Mouse (Mus musculus) forebrain, embryonic 13.5 days (tissue): ENCODE results near the gene Dync1i2. TPM values are rescaled to one million over a fixed set of nuclear protein-coding genes. Genes with fewer than 3 reads are reported as not detected.

Experiments
- ATAC-seq: fragments of 200-750 bp; cut with Nextera tagmentation; 2 replicates; pipeline ENCODE4 v1.8.0; 2017
- H3K27ac ChIP-seq: fragments of 300-500 bp; sonication (generic); 2 replicates; pipeline ENCODE4 v1.5.1; 2015; ENCODE audit warnings: inconsistent platforms, mild to moderate bottlenecking, moderate library complexity
- H3K27me3 ChIP-seq: fragments of 300-500 bp; sonication (generic); 2 replicates; pipeline ENCODE4 v1.6.1; 2015; ENCODE audit warnings: mild to moderate bottlenecking, inconsistent platforms
- H3K36me3 ChIP-seq: fragments of 300-500 bp; sonication (generic); 2 replicates; pipeline ENCODE4 v1.6.1; 2015; ENCODE audit warnings: mild to moderate bottlenecking, inconsistent platforms; ENCODE audit not compliant: poor library complexity, severe bottlenecking
- H3K4me1 ChIP-seq: fragments of 300-500 bp; sonication (generic); 2 replicates; pipeline ENCODE4 v1.6.1; 2015; ENCODE audit warnings: inconsistent platforms
- H3K4me2 ChIP-seq: fragments of 300-500 bp; sonication (generic); 2 replicates; pipeline ENCODE4 v1.6.1; 2015; ENCODE audit warnings: inconsistent platforms, mild to moderate bottlenecking, moderate library complexity
- H3K4me3 ChIP-seq: fragments of 300-500 bp; sonication (generic); 2 replicates; pipeline ENCODE4 v1.5.1; 2015; ENCODE audit warnings: mild to moderate bottlenecking, inconsistent platforms
- H3K9ac ChIP-seq: fragments of 300-500 bp; sonication (generic); 2 replicates; pipeline ENCODE4 v1.6.1; 2015; ENCODE audit warnings: mild to moderate bottlenecking, inconsistent platforms
- H3K9me3 ChIP-seq: fragments of 300-500 bp; sonication (generic); replicated peaks from 2 replicates; pipeline ENCODE4 v1.6.1; 2016; ENCODE audit warnings: inconsistent platforms
- WGBS: fragments of 180-500 bp; shearing (Covaris S2); methylation state at CpG from one replicate; pipeline ENCODE4 v1.1.7; 2015; 5-methylcytosine and 5-hydroxymethylcytosine counted together
- polyA plus RNA-seq: library from polyadenylated mRNA; unstranded; fragments of >200 nt; fragmentation: Nextera tagmentation; extraction: Ambion mirVana; gene quantifications from 2 replicates; pipeline ENCODE4 v1.2.1, GENCODE M21; 2015

Dync1i2 gene
- polyA plus RNA-seq, 1 experiment from 2014 or later, result 182 TPM

DNA sequence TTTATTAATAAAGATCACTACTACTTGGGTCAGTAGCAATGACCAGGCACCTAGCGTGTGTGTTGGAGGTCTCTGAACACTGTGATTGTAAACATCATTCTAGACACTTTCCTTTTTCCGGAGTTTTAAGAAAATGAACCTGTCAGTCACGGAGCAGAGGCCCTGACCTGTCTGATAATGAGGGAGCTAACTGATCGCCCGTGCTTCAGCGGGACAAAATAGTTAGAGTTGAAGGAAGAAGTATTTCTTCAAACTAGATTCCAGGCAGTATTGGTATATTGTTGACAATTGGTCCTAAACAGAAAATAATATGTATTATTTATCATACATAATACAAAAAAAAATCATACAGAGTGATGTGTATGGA, 837 bp downstream of the Dync1i2 start:
- Histone ChIP-seq H3K9me3 (no peaks in the 10 kb centered on the region), H3K36me3 (peaks cover 26% of the 10 kb centered on the region), H3K27ac (peak overlapping the region; percentile 86), H3K4me3 (peak overlapping the region; percentile 88), H3K4me2 (peak overlapping the region; percentile 71), H3K9ac (peak overlapping the region; percentile 91), H3K4me1 (peaks cover 15% of the 10 kb centered on the region), H3K27me3 (no peaks in the 10 kb centered on the region)
- no peak for ATAC-seq
- WGBS, result 3% methylated on average over 6 of the region's 6 CpGs

- 59% methylated on average over 1 of the region's 1 CpGs for WGBS
- Histone ChIP-seq H3K36me3 (peaks cover 74% of the 10 kb centered on the region), H3K27me3 (no peaks in the 10 kb centered on the region), H3K9ac (no peak overlapping the region), H3K4me1 (peaks cover 3% of the 10 kb centered on the region; the same call in 1 of the 2 replicates), H3K4me2 (no peak overlapping the region), H3K27ac (no peak overlapping the region), H3K4me3 (no peak overlapping the region), H3K9me3 (no peaks in the 10 kb centered on the region)
- no peak for ATAC-seq
Measured at GRCm38 (mm10) chr2:71221020-71221419, 9.5 kb downstream of the Dync1i2 start.

DNA sequence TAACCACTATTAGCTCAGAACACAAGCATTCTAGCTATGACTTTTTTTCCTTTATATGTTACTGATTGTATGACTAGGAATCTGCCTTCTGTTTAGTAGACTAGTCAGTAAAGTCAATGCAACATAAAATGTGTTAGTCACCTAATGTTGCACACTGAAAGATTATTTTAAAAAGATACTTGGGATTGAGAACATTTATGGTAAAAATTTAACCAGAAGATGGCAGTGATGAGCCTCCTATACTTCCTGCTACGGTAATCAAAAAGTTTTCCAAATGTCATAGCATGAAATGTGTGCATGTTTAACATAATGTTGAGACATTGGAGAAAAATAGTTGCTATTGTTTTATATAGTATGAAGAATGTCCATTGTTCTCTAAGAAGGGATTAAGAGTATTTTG, 15.9 kb downstream of the Dync1i2 start:
- no peak overlapping the region for H3K4me2 ChIP-seq
- ATAC-seq, result no peak
- H3K9me3 ChIP-seq, result no peaks in the 10 kb centered on the region
- no peak overlapping the region for H3K4me3 ChIP-seq
- no peak overlapping the region for H3K9ac ChIP-seq
- H3K36me3 ChIP-seq, result peaks cover 37% of the 10 kb centered on the region
- WGBS, result 39% methylated on average over 1 of the region's 1 CpGs
- H3K4me1 ChIP-seq, result peaks cover 3% of the 10 kb centered on the region; the same call in 1 of the 2 replicates
- H3K27ac ChIP-seq, result no peak overlapping the region
- no peaks in the 10 kb centered on the region for H3K27me3 ChIP-seq

GRCm38 (mm10) chr2:71229603-71230002, 18.1 kb downstream of the Dync1i2 start:
- WGBS, result 90% methylated on average over 1 of the region's 1 CpGs
- Histone ChIP-seq H3K4me3 (no peak overlapping the region), H3K36me3 (peaks cover 25% of the 10 kb centered on the region), H3K4me2 (no peak overlapping the region), H3K27ac (no peak overlapping the region), H3K4me1 (peaks cover 3% of the 10 kb centered on the region; the same call in 1 of the 2 replicates), H3K27me3 (no peaks in the 10 kb centered on the region), H3K9me3 (no peaks in the 10 kb centered on the region), H3K9ac (no peak overlapping the region)
- ATAC-seq, result no peak

GRCm38 (mm10) chr2:71231951-71232350, 20.4 kb downstream of the Dync1i2 start:
- no peak overlapping the region for H3K9ac ChIP-seq
- no peak overlapping the region for H3K4me2 ChIP-seq
- H3K27me3 ChIP-seq, result no peaks in the 10 kb centered on the region
- ATAC-seq, result no peak
- H3K36me3 ChIP-seq, result peaks cover 34% of the 10 kb centered on the region
- H3K27ac ChIP-seq, result no peak overlapping the region
- no peaks in the 10 kb centered on the region for H3K9me3 ChIP-seq
- 90% methylated on average over 5 of the region's 5 CpGs for WGBS
- H3K4me1 ChIP-seq, result no peaks in the 10 kb centered on the region
- H3K4me3 ChIP-seq, result no peak overlapping the region

DNA sequence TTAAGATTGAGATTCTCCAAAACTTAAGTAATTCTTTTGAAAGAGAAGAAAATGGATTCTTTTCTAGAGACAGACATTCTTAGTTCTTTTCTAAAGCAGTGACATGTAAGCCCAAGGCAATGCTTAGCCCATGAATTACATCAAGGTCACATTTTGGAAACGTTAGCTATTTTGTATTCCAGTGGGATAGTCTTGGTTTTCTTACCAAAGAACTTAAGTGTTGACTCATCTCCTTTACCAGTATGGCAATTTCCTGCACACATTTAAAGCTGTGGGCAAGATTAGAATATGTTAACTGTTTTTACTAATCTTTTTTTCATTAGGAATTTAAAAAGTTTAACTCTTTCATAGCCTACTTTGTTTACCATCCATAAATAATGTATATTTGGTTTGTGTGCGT, 21.5 kb downstream of the Dync1i2 start:
- ATAC-seq, result no peak
- H3K36me3 ChIP-seq, result peaks cover 38% of the 10 kb centered on the region
- no peaks in the 10 kb centered on the region for H3K4me1 ChIP-seq
- no peak overlapping the region for H3K27ac ChIP-seq
- H3K27me3 ChIP-seq, result no peaks in the 10 kb centered on the region
- WGBS, result 70% methylated on average over 2 of the region's 2 CpGs
- H3K4me2 ChIP-seq, result no peak overlapping the region
- no peaks in the 10 kb centered on the region for H3K9me3 ChIP-seq
- H3K4me3 ChIP-seq, result no peak overlapping the region
- H3K9ac ChIP-seq, result no peak overlapping the region

DNA sequence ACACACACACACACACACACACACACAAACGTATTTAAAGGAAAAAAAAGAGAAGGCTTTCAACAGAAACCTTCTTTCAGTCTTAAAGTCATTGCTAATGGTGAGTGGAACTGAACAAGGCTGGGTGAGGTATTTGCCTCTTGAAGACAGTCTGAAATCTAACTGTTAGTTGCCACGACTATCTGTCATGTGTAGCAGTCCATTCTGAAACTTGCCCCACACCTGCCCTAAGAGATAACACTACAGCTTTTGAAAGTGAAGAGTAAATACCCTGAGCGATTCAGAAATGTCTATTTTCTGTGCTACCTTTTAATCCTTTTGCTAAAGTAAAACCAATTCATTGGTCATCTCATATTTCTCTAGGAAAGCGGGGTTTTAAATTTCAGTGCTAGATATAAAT, 23.9 kb downstream of the Dync1i2 start:
- H3K27ac ChIP-seq, result no peak overlapping the region
- no peaks in the 10 kb centered on the region for H3K9me3 ChIP-seq
- peaks cover 45% of the 10 kb centered on the region for H3K36me3 ChIP-seq
- ATAC-seq, result no peak
- H3K4me2 ChIP-seq, result no peak overlapping the region
- H3K9ac ChIP-seq, result no peak overlapping the region
- 88% methylated on average over 4 of the region's 4 CpGs for WGBS
- H3K4me3 ChIP-seq, result no peak overlapping the region
- no peaks in the 10 kb centered on the region for H3K27me3 ChIP-seq
- H3K4me1 ChIP-seq, result no peaks in the 10 kb centered on the region

DNA sequence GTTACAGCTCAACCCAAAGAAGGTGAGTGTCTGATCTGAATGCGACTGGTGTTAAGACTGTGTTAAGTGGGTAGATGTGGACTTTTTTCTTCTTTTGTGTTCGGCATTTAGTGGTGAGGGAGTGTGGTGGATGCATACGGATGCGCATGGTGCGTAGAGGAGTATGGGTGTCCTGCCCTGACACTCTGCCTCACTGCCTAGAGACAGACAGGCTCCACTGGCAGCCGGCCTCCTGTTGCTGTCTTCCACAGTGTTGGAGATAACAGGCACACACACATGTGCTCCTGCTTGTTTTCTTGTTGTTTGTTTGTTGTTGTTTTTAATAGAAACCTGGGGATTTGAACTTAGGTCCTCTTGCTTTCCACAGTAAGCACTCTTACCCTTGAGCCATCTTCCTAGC, 24.5 kb downstream of the Dync1i2 start:
- Histone ChIP-seq H3K27ac (no peak overlapping the region), H3K9ac (no peak overlapping the region), H3K36me3 (peaks cover 47% of the 10 kb centered on the region), H3K4me1 (no peaks in the 10 kb centered on the region), H3K4me3 (no peak overlapping the region), H3K27me3 (no peaks in the 10 kb centered on the region), H3K4me2 (no peak overlapping the region), H3K9me3 (no peaks in the 10 kb centered on the region)
- 92% methylated on average over 6 of the region's 6 CpGs for WGBS
- ATAC-seq, result no peak

DNA sequence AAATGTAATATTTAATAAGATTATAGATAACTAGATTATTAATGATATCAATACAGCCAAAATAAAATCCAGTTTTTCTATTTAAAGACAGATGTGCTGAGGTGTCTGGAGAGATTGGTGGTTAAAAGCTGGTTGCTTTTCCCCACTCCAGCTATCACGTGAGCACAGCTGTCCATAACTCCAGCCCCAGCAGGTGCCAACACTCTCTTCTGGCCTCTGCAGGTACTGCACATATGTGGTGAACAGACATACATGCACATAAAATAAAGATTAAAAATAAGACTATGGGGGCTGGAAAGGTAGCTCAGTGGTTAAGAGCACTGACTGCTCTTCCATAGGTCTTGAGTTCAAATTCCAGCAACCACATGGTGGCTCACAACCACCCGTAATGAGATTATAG, 30.0 kb downstream of the Dync1i2 start:
- Histone ChIP-seq H3K9ac (no peak overlapping the region), H3K36me3 (peaks cover 32% of the 10 kb centered on the region), H3K4me1 (peaks cover 32% of the 10 kb centered on the region), H3K27me3 (no peaks in the 10 kb centered on the region), H3K27ac (no peak overlapping the region), H3K4me2 (no peak overlapping the region), H3K4me3 (no peak overlapping the region), H3K9me3 (no peaks in the 10 kb centered on the region)
- no peak for ATAC-seq
- WGBS, result 91% methylated on average over 2 of the region's 2 CpGs

DNA sequence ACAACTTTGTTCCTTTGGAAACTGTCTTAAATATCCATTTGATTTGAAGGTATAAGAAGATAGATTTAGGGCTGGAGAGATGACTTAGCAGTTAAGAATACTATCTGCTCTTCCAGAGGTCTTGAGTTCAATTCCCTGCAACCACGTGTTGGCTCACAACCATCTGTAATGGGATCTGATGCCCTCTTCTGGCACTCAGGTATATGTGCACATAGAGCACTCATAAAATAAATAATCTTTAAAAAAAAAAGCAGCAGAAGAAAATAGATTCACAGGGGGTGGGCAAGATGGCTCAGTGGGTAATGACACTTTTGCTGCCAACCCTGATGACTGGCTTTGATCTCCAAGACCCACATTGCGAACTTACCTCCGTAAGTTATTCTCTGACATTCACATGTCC, 30.7 kb downstream of the Dync1i2 start:
- no peak for ATAC-seq
- Histone ChIP-seq H3K4me3 (no peak overlapping the region), H3K9ac (no peak overlapping the region), H3K36me3 (peaks cover 31% of the 10 kb centered on the region), H3K4me1 (peaks cover 33% of the 10 kb centered on the region), H3K27me3 (no peaks in the 10 kb centered on the region), H3K9me3 (no peaks in the 10 kb centered on the region), H3K27ac (no peak overlapping the region), H3K4me2 (no peak overlapping the region)
- WGBS, result 85% methylated on average over 3 of the region's 3 CpGs

DNA sequence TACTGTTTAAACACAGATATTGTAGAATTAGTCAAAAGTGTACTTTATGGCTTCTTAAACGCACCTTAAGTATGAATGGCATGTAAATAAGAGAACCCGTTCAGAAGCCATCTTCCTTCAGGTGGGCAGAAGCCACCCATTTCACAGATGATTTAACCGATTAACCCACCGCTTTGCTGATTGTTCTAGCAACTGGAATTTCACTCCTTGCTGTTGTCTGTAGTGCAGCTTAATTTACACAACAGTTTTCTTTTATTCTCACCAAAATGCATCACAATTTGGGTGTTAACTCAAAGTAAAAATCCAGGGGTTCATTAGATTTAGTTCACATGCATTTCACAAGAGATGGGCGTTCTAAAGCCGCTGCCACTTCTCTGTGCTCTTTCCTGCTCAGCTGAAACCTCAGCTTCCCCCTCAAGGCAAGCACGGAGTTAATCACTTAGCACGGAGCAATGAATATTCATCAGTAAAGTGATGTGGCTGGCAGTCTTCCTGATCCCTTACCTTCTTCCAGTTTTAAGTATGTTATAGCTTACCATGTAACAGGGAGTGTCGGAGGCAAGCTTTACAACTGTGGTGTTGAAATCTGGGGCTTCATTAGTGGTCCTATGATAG, 31.7 kb downstream of the Dync1i2 start:
- Histone ChIP-seq H3K9ac (no peak overlapping the region), H3K36me3 (peaks cover 32% of the 10 kb centered on the region), H3K9me3 (no peaks in the 10 kb centered on the region), H3K27ac (peak overlapping the region; percentile 40), H3K4me3 (no peak overlapping the region), H3K4me2 (peak overlapping the region; percentile 10; the same call in 1 of the 2 replicates), H3K4me1 (peaks cover 33% of the 10 kb centered on the region), H3K27me3 (no peaks in the 10 kb centered on the region)
- WGBS, result 42% methylated on average over 9 of the region's 9 CpGs
- ATAC-seq, result no peak

DNA sequence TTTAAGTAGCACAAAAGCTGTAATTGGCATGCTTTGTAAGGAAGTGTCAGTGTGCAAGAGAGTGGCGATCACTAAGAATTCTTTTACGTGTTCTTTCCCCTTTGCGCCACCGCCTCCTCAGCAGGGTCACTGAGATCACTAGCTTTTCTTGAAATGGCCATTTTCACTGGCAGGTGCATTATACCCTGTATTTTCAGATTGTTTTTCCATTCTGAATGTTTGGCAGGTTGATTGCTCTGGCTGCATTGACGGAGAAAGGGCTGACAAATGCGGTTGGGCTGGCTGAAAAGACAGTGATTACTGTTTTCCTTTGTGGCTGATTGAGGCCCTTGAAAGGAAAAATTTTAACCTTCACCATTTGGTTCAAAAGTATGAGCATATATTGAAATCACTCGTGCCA, 33.3 kb downstream of the Dync1i2 start:
- peak; percentile 72; the same call in 1 of the 2 replicates for ATAC-seq
- H3K9me3 ChIP-seq, result no peaks in the 10 kb centered on the region
- H3K36me3 ChIP-seq, result peaks cover 30% of the 10 kb centered on the region
- H3K9ac ChIP-seq, result no peak overlapping the region
- no peak overlapping the region for H3K4me3 ChIP-seq
- peak overlapping the region; percentile 17 for H3K4me2 ChIP-seq
- peaks cover 33% of the 10 kb centered on the region for H3K4me1 ChIP-seq
- no peaks in the 10 kb centered on the region for H3K27me3 ChIP-seq
- peak overlapping the region; percentile 91 for H3K27ac ChIP-seq
- WGBS, result 14% methylated on average over 7 of the region's 7 CpGs

DNA sequence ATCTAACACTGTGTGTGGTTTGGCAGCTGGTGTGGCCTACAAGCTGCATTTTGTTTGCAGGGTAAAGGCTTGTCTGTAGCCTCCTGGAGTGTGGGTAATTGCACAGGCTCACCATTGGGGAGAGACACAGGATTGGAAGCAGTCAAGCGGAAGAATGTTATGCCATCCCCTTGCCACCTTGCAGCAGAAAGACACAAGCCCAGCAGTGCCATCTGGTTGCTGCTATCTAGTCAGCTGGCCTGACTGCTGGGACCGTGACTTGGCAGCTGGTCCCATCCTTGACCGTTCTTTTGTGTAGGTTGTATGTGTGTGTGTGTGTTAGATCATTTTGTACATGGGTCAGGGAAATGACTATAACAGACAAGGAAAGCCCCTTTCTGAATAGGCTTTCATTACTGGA, 33.9 kb downstream of the Dync1i2 start:
- peaks cover 30% of the 10 kb centered on the region for H3K36me3 ChIP-seq
- peaks cover 33% of the 10 kb centered on the region for H3K4me1 ChIP-seq
- ATAC-seq, result peak; percentile 92
- H3K9ac ChIP-seq, result no peak overlapping the region
- H3K27me3 ChIP-seq, result no peaks in the 10 kb centered on the region
- H3K4me2 ChIP-seq, result peak overlapping the region; percentile 17
- peak overlapping the region; percentile 91 for H3K27ac ChIP-seq
- WGBS, result 19% methylated on average over 3 of the region's 3 CpGs
- no peaks in the 10 kb centered on the region for H3K9me3 ChIP-seq
- no peak overlapping the region for H3K4me3 ChIP-seq
